ENCODE assay signal across 16 mouse cellular contexts in genomic region chr1:32701267-32701666, GRCm38 (mm10).
"Had no signal": no experiment of that assay in that cellular context is flagged by ENCODE, and none has a peak within 500 bp of the region (broad histone marks: within the 10 kb centered on the region; RNA-seq: fewer than 3 reads in every experiment).

No protein-coding gene starts in this region.

- H3K4me3 ChIP-seq: lung, embryonic 15.5 days; megakaryocyte, embryonic 14.5 days; midbrain, embryonic 13.5 days; midbrain, embryonic 15.5 days; neural tube, embryonic 12.5 days had no signal

- H3K4me1 ChIP-seq: lung, embryonic 15.5 days; megakaryocyte, embryonic 14.5 days; midbrain, embryonic 13.5 days; midbrain, embryonic 15.5 days; neural tube, embryonic 12.5 days had no signal

- H3K27me3 ChIP-seq: lung, embryonic 15.5 days; megakaryocyte, embryonic 14.5 days; midbrain, embryonic 13.5 days; midbrain, embryonic 15.5 days; neural tube, embryonic 12.5 days had no signal

- H3K9me3 ChIP-seq: lung, embryonic 15.5 days; megakaryocyte, embryonic 14.5 days; midbrain, embryonic 13.5 days; midbrain, embryonic 15.5 days; neural tube, embryonic 12.5 days had no signal

- DNase-seq: lung, adult 2 months; lung, postnatal 14 days; lung, postnatal 36 days; right cerebral cortex, postnatal 14 days; spleen, adult 18-20 months; thymus, adult 18-20 months; thymus, postnatal 14 days; thymus, postnatal 36 days had no signal

- H3K4me2 ChIP-seq: lung, embryonic 15.5 days; midbrain, embryonic 11.5 days; midbrain, embryonic 13.5 days; midbrain, embryonic 15.5 days; neural tube, embryonic 12.5 days had no signal

- H3K36me3 ChIP-seq: lung, embryonic 15.5 days; midbrain, embryonic 13.5 days; midbrain, embryonic 15.5 days; neural tube, embryonic 12.5 days had no signal

- H3K27ac ChIP-seq: lung, embryonic 15.5 days; macrophage; midbrain, embryonic 13.5 days; midbrain, embryonic 15.5 days; neural tube, embryonic 12.5 days had no signal

- ATAC-seq: lung, postnatal 0 days; midbrain, embryonic 13.5 days; midbrain, embryonic 15.5 days had no signal

- H3K9ac ChIP-seq: lung, embryonic 15.5 days; midbrain, embryonic 13.5 days; midbrain, embryonic 15.5 days; neural tube, embryonic 12.5 days had no signal
